Mouse (Mus musculus): Measurements from ENCODE around the gene Grb14.

Gene Grb14

DNA sequence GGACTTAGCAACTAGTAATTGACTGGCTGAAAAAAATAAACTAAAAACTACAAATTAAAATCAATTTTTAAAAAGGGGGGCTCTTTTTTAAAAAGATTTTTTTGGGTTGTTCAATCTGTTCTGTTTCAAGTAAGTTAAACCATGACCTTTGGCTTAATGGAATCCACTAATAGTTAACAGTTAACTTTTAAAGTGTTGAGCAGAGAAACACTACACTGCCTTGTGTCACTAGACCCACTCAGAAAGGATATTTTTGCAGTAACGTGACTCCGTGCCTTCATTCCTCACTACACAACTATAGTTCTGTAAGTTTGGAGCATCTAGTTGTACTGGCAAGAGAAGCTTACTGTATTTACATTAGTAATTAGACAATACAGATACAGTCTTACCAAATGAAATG is 50.2 kb downstream of the Grb14 start:
- in situ Hi-C loops (cut with MboI, MseI): no loop called here

DNA sequence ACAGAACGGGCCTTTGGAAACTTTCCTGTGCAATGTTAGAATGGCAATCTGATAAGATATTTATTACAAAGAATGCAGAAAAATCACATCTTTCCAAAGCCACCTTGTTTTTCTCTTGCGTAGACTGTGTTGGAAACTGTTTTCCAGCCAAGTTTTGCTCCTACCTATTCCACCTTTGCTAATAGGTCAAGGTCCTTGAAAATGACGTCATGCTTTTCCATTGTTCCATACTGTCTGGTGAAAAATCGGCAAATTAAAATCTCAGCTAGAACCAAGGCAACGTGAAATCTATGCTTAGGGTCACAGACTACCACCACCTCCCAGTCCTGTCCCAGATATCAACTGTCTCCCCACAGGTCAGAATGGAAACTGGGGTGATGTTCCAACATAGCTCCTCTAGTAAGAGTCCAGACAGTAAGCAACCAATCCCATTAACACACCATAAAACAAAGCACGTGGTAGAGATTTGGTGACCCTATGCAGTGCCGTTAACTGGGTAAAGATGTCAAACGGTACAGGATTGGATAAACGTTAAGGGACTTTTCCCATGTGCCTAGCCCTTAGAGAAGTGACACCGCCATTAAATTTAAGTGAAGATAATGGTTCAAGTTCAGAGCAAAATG is 50.9 kb downstream of the Grb14 start:
- in situ Hi-C loops (cut with MboI, MseI): no loop called here

DNA sequence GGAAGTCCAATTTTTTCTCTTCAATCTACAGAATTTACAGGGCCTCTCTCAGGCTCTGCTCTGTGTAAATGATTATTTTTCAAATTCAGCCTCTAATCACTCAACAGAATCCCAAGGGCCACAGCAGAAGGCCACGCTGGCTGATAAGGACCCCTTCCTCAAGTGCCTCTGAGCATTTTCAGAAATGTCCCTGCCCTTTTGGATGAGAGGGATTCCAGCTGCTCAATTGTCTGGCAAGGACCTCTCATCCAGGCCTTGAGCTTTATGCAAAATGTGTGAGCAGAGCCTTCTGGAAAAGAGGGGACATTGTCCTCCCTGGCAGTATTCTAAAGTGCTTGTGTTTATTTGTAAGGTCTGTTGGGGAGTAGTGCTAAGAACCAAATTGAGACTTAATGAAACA is 51.7 kb downstream of the Grb14 start:
- in situ Hi-C loops (cut with MboI, MseI): no loop called here

DNA sequence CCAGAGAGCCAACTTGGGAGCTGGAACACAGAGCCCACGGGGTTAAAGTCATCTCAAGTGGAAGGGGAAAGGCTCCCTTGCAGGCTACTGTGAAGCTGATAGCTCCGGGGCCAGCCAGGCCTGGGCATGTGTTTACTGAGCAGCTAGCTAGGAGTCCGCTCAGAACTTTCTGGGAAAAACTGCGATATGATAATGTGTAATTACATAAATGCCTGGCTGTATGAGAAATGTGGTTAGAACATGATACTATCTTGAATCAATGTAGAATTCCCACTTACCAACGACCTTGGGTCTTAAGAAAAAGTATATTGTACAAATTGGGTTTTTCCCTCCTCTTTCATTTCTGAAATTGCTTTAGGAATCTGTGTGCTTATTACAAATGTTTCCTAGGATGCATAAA is 53.0 kb downstream of the Grb14 start:
- in situ Hi-C loops (cut with MboI, MseI): no loop called here

DNA sequence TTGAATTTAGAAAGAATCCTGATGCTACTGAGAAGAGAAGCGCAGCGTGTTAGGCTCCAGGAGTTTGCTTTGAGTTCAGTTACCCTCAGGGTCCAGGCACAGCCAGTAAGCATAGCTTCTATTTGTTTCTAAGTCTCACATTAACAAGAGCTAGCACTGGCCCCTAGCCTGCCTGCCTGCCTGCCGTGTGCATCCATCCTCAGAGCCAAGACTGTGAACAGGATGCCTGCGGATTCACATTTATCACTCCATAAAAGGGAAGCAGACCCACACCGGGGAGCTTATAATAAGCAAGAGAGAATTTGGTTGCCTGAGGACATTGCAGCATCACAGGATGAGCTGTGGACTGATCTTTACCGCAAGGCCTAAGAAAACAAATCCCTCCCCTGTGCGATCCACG is 53.8 kb downstream of the Grb14 start:
- in situ Hi-C loops (cut with MboI, MseI): no loop called here

DNA sequence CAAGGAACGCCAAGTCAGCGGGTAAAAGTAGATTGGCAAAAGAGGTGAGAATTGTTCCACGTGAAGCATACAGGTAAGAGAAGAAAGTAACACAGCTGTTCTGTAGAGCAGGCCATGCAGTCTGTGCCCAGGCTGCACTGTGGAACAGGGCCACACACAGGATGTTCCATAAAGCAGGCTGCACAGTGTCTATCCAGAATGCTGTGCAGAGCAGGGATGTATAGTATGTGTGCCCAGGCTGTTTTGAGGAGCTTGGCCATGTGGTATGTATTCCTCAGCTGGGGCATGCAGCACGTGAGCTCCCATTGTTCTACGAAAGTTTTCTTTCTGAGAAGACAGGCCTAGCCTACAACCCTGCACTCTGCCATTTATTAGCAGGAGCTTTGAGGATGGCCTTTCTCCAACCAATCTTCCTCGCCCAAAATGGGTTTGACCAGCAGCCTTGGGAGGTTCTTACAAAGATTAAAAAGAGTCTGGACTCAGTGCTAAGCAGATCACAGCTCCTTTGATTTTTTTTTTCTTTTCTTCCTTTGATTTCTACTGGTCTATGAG is 57.8 kb downstream of the Grb14 start:
- in situ Hi-C loops (cut with MboI, MseI): no loop called here

DNA sequence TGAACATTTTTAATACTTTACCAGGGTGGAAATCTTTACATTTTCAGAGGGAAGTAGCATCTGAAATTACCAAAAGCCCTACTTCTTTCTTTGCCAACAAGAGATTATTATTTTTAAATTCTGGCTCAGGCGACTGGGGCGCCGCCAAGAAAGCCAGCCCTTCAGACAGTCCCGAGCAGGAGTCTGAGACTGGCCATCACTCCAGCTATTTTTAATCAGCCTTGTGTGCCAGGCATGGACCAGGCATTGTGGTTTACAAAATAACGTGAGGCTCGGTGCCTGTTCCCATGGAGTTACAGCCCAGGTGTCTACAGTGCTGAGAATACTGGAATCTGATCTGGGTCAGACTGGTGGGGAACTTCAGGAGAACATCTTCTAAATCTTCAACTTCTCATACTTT is 58.5 kb downstream of the Grb14 start:
- in situ Hi-C loops (cut with MboI, MseI): no loop called here

DNA sequence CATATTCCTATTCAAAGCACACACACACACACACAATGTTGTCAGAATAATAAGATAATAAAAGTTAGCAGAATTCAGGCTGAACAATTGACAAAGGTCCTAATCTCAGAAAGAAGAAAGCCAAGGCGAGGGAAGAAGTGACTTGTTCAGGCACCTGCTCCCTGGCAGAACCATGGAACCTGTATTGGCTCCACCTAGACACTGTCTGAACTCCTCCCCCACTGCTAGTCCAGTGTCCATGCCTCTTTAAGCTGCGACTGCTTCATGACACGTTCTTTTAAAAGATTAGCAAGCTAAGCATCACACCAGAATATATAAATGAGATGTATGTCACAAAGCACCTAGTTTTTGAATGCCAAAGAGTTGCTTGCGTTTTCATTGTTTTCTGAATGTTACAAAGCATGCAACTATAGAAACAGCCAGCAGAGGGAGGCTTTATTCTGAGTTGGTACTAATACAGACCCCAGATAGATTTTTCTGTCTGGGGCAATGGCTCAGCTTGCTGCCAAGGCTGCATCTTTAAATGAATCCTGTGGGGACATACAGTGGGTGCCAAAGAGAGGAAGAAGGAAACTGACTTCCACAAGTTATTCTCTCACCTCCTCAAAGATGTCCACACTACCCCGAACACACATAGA is 59.4 kb downstream of the Grb14 start:
- in situ Hi-C loops (cut with MboI, MseI): no loop called here

DNA sequence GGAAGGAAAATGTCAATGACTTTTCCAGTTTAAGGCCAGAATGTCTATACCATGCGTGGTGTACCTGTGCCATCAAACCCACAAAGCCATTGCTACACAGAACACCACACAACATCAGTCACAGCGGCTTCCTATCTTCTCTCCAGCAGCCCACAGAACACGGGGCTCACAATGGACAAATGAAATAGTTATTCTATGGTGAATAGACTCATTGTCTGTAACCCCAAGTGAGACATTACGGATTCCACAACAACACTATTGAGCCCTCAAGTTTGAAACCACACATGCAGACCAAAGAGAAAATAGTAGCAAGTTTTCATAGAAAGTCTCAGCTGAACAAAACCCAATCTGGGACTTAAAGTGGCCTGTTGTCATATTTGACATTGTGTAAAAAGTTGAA is 62.6 kb downstream of the Grb14 start:
- in situ Hi-C loops (cut with MboI, MseI): no loop called here

DNA sequence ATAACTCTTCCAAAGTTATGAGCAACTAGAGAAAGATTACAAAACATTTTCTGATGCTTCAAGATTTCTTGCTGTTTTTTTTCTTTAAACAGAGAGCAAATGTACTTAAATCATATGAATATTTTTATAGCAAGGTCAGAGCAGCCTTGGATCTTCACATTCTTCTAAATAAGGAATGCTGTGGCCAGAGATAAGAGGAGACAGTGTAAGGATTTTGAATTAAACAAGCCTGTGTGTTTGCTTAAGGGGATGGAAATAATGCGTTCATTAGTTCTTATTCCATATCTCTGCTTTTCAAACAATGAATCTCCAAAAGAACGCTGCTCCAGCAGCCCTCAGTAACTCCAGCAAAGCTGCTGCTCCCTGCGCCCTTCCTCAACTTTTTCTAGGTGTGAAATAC is 63.4 kb downstream of the Grb14 start:
- in situ Hi-C loops (cut with MboI, MseI): no loop called here

DNA sequence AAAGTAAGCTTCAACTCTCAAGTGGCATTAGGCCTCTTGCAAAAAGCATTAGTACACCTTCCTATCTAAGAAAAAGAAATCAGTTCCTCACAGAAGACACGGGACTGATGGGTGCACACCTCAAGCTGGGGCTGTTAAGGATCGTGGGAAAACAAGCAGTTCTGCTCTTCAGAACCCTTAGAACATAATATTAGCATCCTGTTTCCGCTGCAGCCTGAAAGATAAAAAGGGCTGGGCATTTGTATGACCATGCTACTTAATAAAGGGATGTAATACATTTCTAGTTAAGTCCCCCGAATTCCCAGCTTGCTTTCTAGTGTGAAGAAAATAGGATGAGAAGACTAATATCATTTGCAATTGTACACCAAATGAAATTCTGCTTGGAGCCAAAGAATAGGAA is 65.1 kb downstream of the Grb14 start:
- in situ Hi-C loops (cut with MboI, MseI): no loop called here

DNA sequence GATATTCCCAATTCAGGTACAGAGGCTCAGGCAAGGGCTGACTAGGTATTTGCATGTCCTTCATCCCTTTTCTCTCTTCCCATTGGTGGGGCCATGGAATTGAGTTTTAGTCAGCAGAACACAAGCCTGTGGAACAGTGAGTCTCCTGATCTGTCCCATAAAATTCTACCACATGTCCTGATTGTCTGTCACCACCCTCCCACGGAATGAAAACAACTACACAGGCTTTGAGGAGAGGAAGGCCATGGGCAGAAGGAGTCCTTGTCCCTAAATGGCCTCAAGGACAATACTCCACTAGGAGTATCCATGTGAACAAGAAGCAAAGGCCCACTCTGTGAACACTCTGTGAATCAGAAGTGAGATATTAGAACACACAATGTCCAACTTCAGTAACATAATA is 69.3 kb downstream of the Grb14 start:
- in situ Hi-C loops (cut with MboI, MseI): no loop called here

DNA sequence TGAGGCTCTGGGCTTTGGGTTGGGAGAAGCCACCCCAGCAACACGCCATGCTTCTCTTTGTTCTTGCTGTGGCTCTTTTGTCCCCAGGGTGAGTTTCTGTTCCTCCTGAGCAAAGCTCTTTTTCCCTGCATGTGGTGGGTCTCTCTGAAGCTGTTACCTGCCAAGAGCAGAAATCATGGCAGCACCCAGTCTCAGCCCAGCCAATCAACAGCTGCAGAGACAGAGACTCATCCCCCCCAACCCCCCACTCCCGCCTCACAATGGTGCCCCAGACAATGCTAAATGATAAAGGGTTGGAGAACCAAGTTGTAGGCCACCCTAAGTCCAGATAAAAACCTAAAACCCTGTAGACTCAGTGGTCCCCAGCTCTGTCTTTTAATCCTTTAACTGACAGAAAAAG is 75.6 kb downstream of the Grb14 start:
- in situ Hi-C loops (cut with MboI, MseI): no loop called here

DNA sequence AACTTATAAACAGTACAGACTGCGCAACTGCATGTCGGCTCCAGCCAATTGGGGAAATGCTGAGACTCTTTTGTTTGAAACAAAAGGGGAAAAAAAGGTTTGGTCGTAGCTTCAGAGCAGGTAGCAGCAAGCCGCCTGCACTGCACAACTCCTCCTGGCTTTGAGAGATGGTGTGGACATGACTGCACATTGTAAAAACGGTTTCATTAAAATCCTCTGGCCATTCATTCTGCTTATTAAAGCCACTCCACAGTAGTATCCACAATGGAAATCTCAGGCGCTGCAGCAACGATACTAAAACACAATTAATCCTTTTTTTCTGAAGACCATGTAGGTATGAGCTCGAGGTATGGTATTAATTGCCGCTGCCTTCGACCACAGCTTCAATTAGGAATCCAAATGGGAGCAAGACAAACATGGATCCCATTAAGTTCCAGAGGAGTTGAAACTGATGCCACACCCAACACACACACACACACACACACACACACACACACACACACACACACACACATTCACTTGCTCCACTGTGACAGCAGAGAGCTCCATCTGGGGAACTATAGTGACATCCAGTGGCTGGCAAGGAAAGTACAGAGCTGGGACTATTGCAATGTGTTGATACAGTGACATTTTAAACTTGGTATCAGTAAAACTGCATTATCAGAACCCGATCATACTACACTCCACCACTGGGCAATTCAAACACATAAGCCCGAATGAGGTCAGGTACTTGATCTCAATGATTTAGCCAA is 76.2 kb downstream of the Grb14 start:
- in situ Hi-C loops (cut with MboI, MseI): no loop called here

DNA sequence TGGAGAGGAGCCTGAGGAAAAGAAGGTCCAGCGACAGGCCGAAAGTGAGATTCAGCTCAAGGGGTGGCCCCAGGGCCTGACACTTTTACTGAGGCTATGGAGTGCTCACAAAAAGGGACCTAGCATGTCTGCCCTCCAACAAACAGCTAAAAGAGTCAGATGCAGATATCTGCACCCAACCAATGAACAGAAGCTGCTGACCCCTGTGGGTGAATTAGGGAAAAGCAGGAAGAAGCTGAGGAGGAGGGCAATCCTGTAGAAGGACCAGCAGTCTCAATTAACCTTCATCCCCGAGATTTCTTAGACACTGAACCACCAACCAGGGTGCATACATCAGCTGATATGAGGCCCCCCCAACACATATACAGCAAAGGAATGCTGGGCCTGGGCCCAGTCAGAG is 77.3 kb downstream of the Grb14 start:
- in situ Hi-C loops (cut with MboI, MseI): no loop called here

DNA sequence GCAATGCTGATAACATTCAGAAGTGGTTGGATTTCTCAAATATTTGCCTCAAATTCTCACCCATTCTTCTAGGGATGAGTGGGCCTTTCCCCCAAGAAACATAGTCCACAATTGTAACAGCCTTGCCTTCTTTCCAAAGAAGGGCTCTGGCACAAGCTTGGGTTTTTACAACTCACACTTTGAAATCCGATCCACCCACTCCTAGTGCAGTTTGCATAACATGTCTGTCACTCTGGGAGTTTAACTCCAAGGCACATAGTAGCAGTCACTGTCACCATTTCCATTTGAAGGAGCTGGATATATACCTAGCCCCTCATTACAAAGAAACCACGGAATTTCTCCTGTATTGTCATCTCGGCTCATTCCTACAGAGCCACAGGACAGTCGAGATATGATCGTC is 103.9 kb downstream of the Grb14 start:
- in situ Hi-C loops (cut with MboI, MseI): no loop called here

DNA sequence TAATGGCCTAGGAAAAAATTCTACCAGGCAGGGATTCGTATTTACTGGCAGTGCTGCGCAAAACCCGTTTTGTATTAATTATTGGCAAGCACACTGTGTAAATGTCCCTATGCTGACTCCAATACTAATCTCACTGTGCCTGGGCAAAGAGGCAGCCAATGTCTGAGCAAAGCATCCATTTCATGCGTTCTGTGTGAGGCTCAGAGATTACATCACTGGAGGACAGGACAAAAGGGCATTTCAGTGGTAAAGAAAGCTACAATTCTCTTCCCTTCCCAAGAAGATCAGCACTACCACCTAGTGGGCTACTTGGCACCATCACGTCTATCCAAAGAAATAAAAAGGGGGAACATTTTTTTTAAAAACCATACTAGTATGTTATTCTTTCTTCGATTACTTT is 109.3 kb downstream of the Grb14 start:
- in situ Hi-C loops (cut with MboI, MseI): no loop called here

DNA sequence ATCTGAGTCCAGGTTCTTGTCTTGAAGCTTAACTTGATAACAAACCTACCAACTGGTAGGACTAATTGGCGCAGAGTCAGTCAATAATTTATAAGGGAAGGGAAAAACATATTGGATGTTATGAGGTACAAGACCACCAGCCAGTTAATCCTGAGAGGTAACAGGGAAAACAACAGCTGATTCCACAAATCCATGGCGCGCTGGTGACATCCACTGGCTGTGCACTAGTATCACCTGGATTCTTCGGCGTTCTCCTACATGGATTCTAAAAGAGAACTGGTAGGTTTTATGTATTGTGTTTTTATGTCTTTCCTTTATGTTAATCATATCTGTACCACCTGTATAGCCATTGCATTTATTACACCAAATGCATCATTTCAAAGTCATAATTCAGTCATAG is 119.9 kb downstream of the Grb14 start:
- in situ Hi-C loops (cut with MboI, MseI): no loop called here

DNA sequence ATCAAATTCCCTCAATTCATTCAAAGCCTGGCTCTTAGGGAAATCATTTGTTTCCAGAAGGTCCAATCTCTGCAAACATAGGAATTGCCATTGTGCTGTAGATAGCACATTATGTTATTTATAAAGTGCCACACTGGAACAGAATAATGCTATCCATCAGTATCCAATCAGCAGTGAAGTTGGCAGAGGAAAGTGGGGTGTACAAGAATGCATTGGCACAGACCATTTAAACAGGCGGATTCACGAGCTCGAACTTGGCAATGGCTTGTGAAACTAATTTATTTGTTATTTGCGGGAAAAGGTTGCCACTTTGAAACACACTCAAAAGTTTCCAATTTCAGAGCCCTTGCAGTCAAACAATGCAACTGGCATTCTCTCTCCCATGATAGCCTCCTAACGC is 126.9 kb downstream of the Grb14 start:
- in situ Hi-C loops (cut with MboI, MseI): no loop called here

DNA sequence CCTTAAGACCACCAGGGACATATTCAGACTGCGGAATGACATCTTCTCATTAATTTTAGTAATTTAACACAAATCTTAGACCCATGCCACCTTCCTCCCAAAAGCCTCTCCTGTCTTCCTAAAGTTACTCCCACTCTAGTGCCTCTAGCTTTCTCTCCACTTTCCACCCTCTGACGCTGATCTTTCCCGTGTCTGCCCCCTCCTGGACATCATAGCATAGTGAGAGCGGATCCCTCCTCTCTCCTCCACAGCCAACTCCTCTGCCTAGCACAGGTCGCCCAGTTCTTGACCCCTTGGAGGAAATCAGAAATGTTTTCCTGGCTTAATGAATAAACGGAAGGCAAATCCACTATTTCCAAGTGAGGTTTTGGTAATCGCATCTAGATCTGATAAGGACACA is 131.6 kb downstream of the Grb14 start:
- in situ Hi-C loops (cut with MboI, MseI): no loop called here

DNA sequence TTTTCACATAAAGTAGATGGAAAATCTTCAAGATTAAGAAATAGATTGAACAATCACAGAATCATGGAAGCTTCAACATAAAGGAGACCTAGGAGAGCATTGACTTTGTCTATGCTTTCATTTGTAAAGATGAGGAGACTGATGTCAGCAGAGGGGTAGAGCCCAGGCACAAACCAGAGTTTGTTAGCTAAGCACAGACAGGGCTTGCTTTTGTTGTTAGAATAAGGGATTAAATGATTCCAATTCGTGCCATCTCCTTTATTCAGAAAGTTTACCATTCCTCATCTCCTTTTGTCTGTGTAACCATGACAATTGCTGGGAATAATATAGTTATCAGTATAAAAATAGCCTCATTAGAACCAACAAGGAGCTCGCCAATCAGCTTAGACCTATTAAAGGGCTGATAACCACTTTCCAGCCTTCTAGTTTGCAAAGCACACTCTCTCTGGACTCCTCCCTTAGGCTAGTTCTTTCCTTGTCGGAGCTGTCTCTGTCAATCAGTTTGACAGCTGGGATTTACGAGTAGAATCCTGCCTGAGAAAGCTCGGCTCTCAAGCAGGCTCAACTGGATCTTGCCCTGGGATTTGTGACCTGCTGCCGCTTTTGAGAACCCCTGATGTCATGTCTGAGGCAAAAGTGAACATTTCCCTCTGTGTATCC is 137.6 kb downstream of the Grb14 start:
- in situ Hi-C loops (cut with MboI, MseI): no loop called here

DNA sequence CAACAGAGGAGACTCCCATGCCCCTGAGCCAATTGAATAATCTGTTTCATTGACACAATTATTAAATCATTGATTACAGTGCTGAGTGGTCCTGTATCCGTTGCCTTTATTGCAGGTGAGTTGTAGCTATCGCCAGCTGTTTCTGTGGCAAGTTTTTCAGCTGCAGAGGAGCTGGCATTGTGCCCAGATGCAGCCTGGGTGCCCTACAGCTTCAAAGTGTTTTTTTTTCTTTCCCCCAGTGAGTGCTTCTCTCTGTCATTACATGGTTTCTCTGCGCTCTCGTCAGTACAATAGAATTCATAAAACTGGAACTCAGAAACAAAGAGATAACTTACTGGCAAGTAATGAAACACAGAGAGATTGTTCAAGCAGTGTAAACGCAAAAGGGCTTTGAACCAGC is 139.1 kb downstream of the Grb14 start:
- in situ Hi-C loops (cut with MboI, MseI): no loop called here

Data from T-helper 2 cell (primary cell).